ENCODE assay signal across 24 mouse cellular contexts in genomic region chr9:102502015-102502633, GRCm38 (mm10). TPM values are rescaled to one million over a fixed set of nuclear protein-coding genes. Genes with fewer than 3 reads are reported as not detected.
"Had no signal": no experiment of that assay in that cellular context is flagged by ENCODE, and none has a peak within 500 bp of the region (broad histone marks: within the 10 kb centered on the region; RNA-seq: fewer than 3 reads in every experiment).

No protein-coding gene starts in this region.

- H3K36me3 ChIP-seq: liver, embryonic 12.5 days; liver, embryonic 15.5 days; lung, embryonic 15.5 days; midbrain, embryonic 10.5 days; midbrain, embryonic 13.5 days; neural tube, embryonic 12.5 days; neural tube, embryonic 15.5 days had no signal

- ATAC-seq: liver, embryonic 12.5 days; midbrain, embryonic 13.5 days; midbrain, embryonic 16.5 days had no signal

- H3K4me3 ChIP-seq: layer of hippocampus, adult 2 months; left cerebral cortex, adult 2 months; liver, embryonic 12.5 days; liver, embryonic 15.5 days; lung, embryonic 15.5 days; megakaryocyte, embryonic 14.5 days; midbrain, embryonic 10.5 days; midbrain, embryonic 13.5 days; neural tube, embryonic 12.5 days; neural tube, embryonic 15.5 days had no signal

- H3K4me2 ChIP-seq: liver, embryonic 12.5 days; liver, embryonic 15.5 days; lung, embryonic 15.5 days; midbrain, embryonic 13.5 days; neural tube, embryonic 12.5 days; neural tube, embryonic 15.5 days had no signal

- H3K4me1 ChIP-seq: liver, embryonic 12.5 days; liver, embryonic 15.5 days; megakaryocyte, embryonic 14.5 days; neural tube, embryonic 12.5 days had no signal

- DNase-seq: kidney, adult 2 months; kidney, postnatal 25 days; layer of hippocampus, adult 9-11 months; lung, adult 18-20 months; lung, postnatal 10 days; lung, postnatal 36 days; right cerebral cortex, postnatal 25 days; spleen, adult 18-20 months; thymus, adult 2 months; thymus, postnatal 14 days; thymus, postnatal 4 days had no signal

- H3K9ac ChIP-seq: liver, embryonic 12.5 days; liver, embryonic 15.5 days; lung, embryonic 15.5 days; midbrain, embryonic 13.5 days; neural tube, embryonic 12.5 days; neural tube, embryonic 15.5 days had no signal

- H3K9me3 ChIP-seq: liver, embryonic 12.5 days; liver, embryonic 15.5 days; lung, embryonic 15.5 days; megakaryocyte, embryonic 14.5 days; midbrain, embryonic 10.5 days; midbrain, embryonic 13.5 days; neural tube, embryonic 12.5 days; neural tube, embryonic 15.5 days had no signal

- H3K27ac ChIP-seq: kidney, postnatal 0 days; layer of hippocampus, adult 2 months; left cerebral cortex, adult 2 months; liver, embryonic 12.5 days; liver, embryonic 15.5 days; lung, embryonic 15.5 days; midbrain, embryonic 10.5 days; midbrain, embryonic 13.5 days; neural tube, embryonic 12.5 days; neural tube, embryonic 15.5 days had no signal

RNA-seq across cellular contexts. Expression of gene Ky, which starts 3.4 kb away (rescaled TPM):
- polyA plus RNA-seq: kidney, embryonic 14.5 days; liver, embryonic 12.5 days had no signal
